Mouse (Mus musculus): ENCODE measurements at regions not wholly inside any gene's neighbourhood (a gene's known extent, or its start where the extent isn't known, plus 50 kb on each side); places are given as distances from the start of the nearest gene placed in this dataset.
A peak's percentile ranks its signal among the peaks of the same experiment; 100 is the strongest.

- DNase-seq (ENCODE audit: low read depth, low spot score), result no peak
Measured at GRCm38 (mm10) chr13:94708786-94709185, 79.9 kb upstream of the Tbca start.

DNA sequence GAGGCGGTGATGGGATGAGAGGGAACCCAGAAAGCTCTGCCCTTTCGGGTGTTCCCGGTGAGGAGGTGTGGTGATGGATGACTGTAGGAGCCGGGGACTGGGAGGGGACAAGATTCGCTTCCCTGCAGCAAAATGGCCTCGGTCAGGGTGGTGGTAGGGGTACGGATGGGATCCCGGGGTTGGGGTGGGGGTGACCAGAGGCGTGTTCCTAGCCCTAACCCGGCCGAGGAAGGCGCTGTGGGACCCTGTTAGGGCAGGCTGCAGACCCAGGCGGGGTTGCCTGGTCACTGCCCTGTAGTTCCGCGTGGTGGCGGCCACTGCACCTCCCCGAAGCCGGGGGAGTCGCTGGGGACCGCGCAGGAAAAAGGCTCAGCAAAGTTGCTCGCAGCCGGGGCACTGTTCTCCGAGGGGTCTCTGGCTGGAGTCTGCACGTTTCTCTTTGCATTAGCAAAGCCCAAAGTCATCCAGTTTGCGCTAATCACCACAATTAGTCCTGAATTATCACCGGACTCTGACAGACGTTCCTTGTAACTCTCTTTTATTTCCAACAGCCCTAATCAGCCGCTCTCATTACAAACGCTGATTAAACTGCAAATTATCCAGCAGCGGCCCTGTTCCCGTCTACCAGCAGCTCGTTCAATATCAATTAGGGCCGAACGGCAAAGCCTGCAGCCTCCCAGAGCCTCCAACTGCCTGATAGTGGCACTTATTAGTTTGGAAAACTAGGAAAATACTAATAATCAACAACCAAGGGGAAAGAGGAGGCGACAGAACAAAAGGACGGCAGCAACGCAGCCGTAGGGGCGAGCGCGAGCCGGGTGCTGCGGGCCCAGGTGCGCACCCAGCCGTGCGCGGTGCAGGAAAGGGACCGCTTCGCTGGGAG is 78.8 kb upstream of the Tbca start:
- DNase-seq (ENCODE audit: low read depth, low spot score), result no peak

DNA sequence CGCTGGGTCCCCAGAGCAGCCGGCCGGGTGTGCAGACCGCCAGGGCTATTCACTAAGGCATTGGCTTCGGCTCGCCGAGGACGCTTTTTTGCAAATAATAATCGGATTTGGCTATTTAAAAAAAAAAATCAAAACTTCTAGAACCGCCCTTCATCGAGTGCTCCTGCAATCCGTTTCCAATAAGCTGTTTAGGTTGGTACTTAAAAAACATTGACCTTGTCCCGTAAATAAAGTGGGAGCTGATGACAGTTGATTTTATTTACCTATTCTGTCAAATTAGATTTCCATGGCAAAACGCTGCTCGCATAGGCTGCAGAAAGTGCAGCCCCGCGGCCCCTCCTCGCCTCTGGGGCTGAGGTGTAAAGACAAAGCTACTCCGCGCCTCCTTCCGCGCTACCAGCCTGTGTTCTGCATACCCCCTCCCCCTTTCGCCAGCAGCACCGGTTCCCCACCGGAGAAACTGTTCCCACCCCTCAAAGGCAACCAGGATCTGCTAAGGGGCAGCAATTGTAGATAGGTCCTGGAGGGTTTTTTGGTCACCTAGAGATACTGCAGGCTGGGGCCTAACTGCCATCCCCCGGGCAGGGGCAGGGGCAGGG is 78.0 kb upstream of the Tbca start:
- DNase-seq (ENCODE audit: low read depth, low spot score), result peak; percentile 7

DNA sequence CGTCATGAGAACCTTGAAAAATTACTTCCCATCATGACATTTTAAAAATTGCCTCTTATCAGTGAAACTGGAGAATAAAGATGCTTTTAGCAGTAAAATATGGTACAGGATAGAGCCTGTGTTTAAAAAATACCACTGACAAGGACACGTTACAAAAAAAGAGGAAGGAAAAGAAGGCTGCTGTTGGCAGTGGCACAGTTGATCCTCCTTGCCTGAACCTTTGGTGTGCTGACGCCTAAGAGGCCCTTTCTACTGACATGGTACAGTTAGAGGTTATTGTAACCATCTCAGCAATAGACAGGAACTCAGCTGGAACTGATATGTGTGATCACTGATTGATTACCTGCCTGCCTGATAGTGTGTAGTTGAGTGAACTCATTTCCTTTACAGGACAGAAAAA is 75.3 kb upstream of the Tbca start:
- DNase-seq (ENCODE audit: low read depth, low spot score), result peak; percentile 24

GRCm38 (mm10) chr13:94721625-94722024 is 67.1 kb upstream of the Tbca start:
- DNase-seq (ENCODE audit: low read depth, low spot score), result no peak
